In the genomic region with DNA sequence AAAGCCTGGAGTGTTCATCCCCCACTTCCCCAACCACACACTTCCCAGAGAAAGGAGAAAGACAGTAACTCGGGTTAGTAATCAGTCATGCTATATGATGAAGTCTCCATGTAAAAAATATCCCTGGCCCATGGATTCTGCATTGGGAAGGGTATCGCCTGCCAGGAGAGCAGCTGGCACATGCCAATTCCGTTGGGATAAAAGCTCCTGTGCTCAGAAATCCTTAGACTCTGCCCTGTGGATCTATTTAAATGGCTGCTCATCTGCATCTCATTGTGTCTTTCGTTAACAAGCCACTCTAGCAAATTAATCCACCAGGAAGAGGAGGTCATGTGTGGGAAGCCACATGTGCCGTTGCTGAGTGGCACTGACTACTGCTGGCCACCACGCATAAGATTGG, we compare ENCODE assay signal across 17 mouse cellular contexts.
"Had no signal": no experiment of that assay in that cellular context is flagged by ENCODE, and none has a peak within 500 bp of the region (broad histone marks: within the 10 kb centered on the region; RNA-seq: fewer than 3 reads in every experiment).

No protein-coding gene starts in this region.

- H3K27me3 ChIP-seq: liver, embryonic 13.5 days; liver, embryonic 15.5 days; lung, embryonic 15.5 days; megakaryocyte, embryonic 14.5 days; stomach, embryonic 15.5 days had no signal

- ATAC-seq: liver, postnatal 0 days; lung, postnatal 0 days; midbrain, embryonic 16.5 days had no signal

- DNase-seq: liver, embryonic 13.5 days; liver, postnatal 0 days; lung, adult 2 months; lung, postnatal 14 days; lung, postnatal 36 days; right cerebral cortex, postnatal 14 days; thymus, adult 2 months; thymus, postnatal 25 days; thymus, postnatal 4 days had no signal

- H3K4me1 ChIP-seq: liver, embryonic 13.5 days; liver, embryonic 15.5 days; lung, embryonic 15.5 days; megakaryocyte, embryonic 14.5 days; stomach, embryonic 15.5 days had no signal

- H3K9me3 ChIP-seq: liver, embryonic 13.5 days; liver, embryonic 15.5 days; lung, embryonic 15.5 days; megakaryocyte, embryonic 14.5 days; stomach, embryonic 15.5 days had no signal

- H3K4me2 ChIP-seq: liver, embryonic 13.5 days; liver, embryonic 15.5 days; lung, embryonic 15.5 days; stomach, embryonic 15.5 days had no signal

- H3K36me3 ChIP-seq: liver, embryonic 13.5 days; liver, embryonic 15.5 days; lung, embryonic 15.5 days; stomach, embryonic 15.5 days had no signal

- H3K4me3 ChIP-seq: liver, embryonic 13.5 days; liver, embryonic 15.5 days; lung, embryonic 15.5 days; megakaryocyte, embryonic 14.5 days; stomach, embryonic 15.5 days had no signal

- H3K9ac ChIP-seq: liver, embryonic 13.5 days; liver, embryonic 15.5 days; liver, postnatal 0 days; lung, embryonic 15.5 days; stomach, embryonic 15.5 days had no signal

- H3K27ac ChIP-seq: liver, embryonic 13.5 days; liver, embryonic 15.5 days; lung, embryonic 15.5 days; macrophage; stomach, embryonic 15.5 days; stomach, postnatal 0 days had no signal
